Mouse (Mus musculus) adrenal gland, postnatal 25 days (tissue): ENCODE measurements around the gene Pcca. TPM values are rescaled to one million over a fixed set of nuclear protein-coding genes. Genes with fewer than 3 reads are reported as not detected.

Source experiments
- DNase-seq: peaks from one replicate; pipeline ENCODE4 v3.0.0; 2021; ENCODE audit warnings: mixed read lengths
- total RNA-seq: library from RNA; stranded (reverse); gene quantifications from 2 replicates; pipeline ENCODE4 v1.2.3, GENCODE M21; 2021

Gene Pcca
- total RNA-seq, 1 experiment from 2014 or later = 133 TPM

GRCm38 (mm10) chr14:122836221-122836620 lies 302.1 kb downstream of the Pcca start:
- no peak for DNase-seq

- DNase-seq = no peak
Measured at GRCm38 (mm10) chr14:122837018-122837417, 302.9 kb downstream of the Pcca start.

- DNase-seq = no peak
Measured at GRCm38 (mm10) chr14:122852506-122853057, 318.5 kb downstream of the Pcca start.

GRCm38 (mm10) chr14:122859792-122860191 lies 325.7 kb downstream of the Pcca start:
- DNase-seq = no peak

- no peak for DNase-seq
Measured at GRCm38 (mm10) chr14:122862623-122863022, 328.5 kb downstream of the Pcca start.

- no peak for DNase-seq
Measured at GRCm38 (mm10) chr14:122865462-122866129, 331.5 kb downstream of the Pcca start.

DNA sequence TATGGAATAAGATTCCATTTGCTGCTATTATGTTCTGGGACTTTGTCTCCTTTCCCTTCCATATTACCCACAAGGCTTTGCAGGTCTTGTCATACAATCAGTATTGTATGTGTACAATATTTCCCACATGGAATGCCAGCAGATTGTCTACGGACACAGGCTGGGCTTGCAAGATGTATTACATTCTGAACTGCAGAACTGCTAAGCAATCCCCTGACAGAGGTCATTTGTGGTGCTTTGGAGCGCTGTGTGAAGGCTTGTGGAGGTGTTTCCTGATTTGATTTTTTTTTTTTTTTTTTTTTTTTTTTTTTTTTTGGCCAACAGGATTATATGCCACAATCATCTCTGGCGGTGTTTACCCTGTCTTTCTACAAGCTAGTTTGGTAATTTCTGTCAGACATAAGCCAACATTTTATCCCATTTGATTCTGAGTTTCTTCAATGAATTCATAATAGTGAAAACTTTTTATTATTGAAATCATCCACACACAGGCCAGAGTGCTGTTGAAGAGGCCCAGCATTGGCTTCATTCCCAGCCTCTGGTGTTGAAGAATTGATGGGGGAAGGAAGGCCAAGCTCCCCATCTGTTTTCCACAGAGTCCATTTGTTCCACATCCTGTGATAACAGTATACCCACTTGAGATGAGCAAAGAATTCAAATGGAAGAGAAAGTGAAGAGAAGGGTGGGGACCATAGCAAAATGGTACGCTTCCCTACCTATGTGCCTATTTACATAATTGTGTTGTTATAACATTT lies 333.6 kb downstream of the Pcca start:
- DNase-seq = no peak

- DNase-seq = peak; percentile 72
Measured at GRCm38 (mm10) chr14:122869831-122870230, 335.7 kb downstream of the Pcca start.

GRCm38 (mm10) chr14:122871841-122872580 lies 337.9 kb downstream of the Pcca start:
- DNase-seq = no peak

DNA sequence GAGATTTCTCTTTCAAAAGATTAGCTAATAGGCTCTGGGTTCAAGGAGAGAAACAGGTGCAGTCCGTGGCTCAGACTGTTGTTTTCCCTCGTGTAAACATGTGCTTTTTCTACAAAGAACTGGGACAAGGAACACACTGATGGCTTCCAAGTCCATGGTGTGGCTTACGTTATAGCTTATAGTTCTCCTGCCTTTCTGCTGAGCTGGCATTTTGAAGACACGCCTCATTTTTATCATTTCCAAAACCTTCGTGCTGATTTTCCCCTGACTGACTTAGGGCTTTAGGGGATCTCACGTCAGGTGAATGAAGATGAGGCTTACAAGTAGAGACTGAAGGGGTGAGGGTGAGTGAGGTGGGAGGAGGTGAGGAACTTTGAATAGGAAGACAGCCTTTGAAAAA lies 338.5 kb downstream of the Pcca start:
- no peak for DNase-seq

DNA sequence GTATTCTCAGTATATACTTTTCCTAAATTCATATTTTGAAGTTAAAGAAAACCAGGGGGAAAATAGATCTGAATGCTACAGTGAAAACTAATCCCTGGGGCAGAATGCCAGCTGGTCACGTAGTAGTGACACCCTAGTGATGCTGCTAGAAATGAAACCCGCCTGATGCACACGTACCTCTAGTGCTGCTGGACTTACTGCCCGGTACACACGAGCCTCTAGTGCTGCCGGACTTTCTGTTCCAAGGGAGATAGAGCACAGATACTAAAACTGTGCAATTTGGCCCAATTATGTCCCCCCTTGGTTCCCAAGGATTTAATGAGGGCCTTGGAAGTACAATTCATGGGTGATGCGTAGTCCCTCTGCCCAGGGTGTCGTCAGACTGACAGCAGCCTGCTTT lies 340.9 kb downstream of the Pcca start:
- DNase-seq = no peak

DNA sequence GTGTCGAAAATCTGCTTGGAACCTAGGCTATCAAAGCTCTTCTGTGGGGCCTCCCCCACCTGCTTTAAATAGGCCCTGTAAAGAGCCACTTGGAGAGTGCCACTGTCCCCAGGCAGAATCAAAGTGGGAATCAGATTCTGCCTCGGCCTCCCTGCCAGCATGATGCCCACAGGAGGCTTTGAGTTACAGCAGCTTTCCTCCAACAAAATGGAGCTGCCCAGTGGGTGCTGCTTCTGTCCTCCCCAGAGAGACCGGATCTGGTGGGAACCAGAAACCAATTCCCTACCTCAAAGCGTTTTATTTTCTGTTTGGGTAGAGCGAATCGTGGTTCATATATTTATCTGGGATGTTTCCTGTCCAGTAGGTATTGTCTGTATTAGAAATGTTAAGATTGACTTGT lies 341.5 kb downstream of the Pcca start:
- DNase-seq = no peak

DNA sequence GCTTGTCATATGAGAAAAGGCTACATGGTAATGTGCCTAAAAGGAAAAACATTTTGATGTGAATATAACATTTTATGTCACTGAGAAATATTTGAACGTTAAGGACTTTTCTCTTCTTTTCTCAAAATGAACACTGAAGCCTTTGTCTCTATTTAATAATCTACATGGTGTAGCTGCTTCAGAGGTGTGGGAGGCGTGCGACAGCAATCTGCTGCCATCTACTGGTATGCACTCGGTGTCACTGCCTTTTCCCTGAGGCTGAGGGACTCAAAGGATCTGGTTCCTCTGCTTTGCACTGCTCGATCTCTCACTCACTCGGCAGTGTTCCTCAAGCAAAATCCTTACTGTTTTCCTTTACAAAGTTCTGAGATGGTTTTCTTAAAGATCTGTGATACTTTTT lies 342.0 kb downstream of the Pcca start:
- DNase-seq = peak; percentile 71

- DNase-seq = peak; percentile 28
Measured at GRCm38 (mm10) chr14:122876723-122877122, 342.6 kb downstream of the Pcca start.

DNA sequence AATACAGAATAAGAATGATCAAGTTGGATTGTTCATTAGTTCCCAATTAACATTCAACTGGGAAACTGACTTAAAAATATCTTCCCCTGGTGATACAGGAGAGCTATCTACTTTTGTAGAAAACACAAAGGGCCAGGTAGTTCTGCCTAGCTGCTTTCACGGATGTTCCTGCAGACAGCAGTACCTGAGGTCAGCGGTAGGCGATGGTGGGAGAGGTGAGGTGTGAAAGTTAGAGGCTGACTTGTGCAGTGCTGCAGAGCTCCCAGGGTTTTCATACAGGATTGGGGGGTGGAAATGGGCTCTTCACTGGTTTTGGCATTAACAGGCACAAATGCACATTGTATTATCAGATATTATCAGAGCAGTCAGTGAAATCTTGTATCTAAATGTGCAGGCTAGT lies 343.7 kb downstream of the Pcca start:
- DNase-seq = no peak

DNA sequence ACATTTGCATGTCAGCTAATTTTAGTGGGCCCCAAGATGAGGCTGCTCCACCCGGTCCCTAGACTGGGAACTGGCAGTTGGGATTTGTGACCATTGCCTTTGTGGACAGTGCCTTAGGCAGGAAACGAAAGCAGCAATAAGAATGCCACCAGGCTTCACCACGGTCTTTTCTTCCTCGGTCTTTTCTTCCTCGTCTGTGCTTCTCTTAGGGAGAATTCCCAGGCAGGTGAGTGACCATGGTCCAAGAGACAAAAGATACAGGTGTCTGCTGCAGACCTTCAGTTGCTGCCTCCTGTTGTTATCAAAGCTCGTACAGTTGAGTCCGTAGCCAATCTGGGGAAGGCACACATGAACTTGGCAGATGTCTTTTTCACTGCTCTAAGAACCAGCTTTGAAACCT lies 346.2 kb downstream of the Pcca start:
- DNase-seq = no peak

DNA sequence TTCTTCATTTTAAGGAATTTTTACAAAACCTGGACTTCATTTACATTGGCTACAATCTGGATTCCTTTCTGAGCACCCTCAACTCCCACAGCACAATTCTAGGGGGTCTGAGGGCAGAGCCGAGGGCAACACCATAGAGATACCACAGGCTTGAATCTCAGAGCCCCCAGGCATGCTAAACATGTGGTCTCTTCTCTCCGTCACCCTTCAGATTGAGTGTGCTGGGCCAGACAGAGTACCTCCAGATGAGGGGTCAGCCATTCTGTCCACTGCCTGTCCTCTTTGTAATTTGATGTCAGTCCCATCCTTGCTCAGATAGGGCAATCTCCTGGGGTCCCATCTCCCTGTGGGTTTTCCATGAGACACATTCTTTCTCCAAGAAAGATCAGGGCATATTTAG lies 347.6 kb downstream of the Pcca start:
- DNase-seq = no peak

- DNase-seq = no peak
Measured at GRCm38 (mm10) chr14:122882201-122882639, 348.1 kb downstream of the Pcca start.

- DNase-seq = no peak
Measured at GRCm38 (mm10) chr14:122882795-122883409, 348.8 kb downstream of the Pcca start.

GRCm38 (mm10) chr14:122883410-122883806 lies 349.3 kb downstream of the Pcca start:
- DNase-seq = no peak

DNA sequence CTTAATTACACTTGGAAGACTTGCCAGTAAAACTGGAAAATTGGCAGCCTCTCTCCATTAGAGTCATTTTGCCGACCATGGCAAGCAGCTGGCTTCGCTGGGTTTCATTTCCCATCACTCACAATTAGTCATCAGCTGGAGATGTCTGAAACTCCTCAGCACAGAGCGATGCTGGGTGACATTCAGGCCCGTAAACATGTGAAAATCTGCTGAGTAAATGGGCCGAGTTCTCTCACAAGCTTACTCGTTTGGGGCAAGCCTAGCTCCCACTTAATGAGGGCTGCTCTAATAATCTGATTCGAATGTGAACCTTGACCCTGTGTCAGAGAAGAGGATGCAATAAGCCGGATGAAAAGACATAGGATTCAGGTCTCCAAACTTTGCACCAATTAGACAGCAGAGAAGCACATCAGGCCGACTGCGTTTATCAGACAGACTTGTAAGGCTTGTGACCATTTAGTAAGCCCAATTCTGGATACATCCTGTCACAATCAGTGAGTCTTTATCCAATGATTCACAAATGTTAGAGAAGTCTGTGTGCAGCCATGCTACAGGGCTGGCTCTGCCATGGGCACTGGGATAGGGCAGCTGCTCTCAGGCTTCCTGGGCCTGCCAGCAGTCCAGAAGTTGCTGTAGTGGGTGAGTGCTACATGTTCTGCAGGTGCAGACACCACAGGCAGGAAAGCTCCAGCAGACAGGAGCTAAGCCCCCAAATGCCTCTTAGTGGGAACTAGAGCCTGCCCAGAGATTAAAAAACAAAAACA lies 349.9 kb downstream of the Pcca start:
- no peak for DNase-seq

GRCm38 (mm10) chr14:122885893-122886292 lies 351.8 kb downstream of the Pcca start:
- DNase-seq = no peak
